Mouse (Mus musculus): ENCODE results near the gene Slc9a3r1. TPM values are rescaled to one million over a fixed set of nuclear protein-coding genes. Genes with fewer than 3 reads are reported as not detected.

Gene Slc9a3r1
- total RNA-seq (2023), result 10 to 100 TPM; 82.4 to 86.6 TPM

DNA sequence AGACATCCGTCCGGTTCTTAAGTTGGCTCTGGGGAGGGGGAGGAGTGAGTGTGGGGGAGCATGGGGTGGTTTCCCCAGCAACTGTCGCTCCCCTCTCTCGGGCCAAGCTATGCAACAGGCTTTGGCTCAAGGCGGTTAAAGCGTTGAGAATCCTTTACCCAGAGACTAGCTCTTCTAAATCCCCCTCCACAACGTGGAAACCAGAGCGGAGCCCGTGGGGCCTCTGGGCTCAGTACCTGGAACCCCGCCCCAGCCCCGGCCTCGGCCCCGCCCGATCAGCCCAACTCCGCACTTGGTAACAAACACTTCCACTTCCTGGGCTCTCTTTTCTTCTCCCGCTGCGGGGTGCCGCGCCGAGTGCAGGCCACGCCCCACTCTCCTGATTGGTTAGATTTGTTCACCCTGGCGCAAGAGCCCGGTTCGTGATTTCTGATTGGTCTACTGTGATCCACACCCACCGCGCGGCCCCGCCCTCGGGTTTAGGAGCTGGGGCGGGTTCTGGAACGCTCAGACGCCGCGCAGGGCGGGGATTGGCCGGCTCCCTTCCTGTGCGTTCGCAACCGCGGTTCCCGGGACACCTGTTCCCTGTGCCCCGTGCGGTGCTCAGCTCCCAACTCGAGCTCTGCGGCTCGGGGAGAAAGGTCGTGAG is at the start of gene Slc9a3r1:
Gene Slc9a3r1, plus strand, starts transcription at position 510 of the 649 bp plus-strand sequence.

DNA sequence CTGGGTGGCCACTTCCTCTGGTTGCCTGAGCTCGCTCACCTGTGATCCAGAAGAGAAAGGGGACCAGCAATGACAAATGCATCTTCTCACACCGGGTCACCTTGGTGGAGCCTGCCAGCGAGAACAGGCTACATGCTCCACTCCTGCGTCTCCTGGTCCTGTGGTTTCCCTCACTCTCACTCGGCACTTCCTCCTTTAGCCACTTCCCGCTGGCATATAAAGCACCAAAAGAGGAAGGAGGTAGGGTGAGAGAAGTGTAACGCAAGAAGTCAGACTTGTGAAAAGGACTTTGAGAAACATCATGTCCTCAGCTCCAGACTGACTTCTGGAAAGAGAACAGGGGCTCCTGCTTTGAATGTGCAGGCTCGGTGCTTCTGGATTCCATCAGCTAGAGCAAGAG is 29.3 kb upstream of the Slc9a3r1 start, which contains the start of gene Cd300lf:
Gene Cd300lf, minus strand, starts transcription at position 193 of the 400 bp plus-strand sequence.

DNA sequence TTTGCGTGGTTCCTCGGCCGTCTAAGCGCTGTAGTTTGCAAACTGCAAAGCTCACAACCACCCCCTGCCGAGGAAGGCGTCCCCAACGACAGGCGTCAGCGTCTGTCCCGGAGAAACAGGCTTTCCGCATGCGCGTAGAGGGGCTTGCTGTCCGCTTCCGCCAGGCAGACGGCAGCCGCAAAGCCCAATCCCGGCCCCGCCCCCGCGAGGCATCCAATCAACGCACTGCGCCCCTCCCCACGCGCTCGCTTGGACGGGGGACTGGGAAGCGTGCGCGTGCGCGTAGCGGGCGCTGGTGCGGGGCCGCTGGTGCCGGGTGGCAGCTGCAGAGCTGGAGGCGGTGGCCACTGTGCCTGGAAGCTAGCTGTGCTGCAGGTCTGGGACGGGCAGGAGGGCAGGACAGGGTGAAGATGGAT is 24.1 kb downstream of the Slc9a3r1 start, which contains the start of gene Tmem104:
Gene Tmem104, plus strand, starts transcription at position 264 of the 416 bp plus-strand sequence.

DNA sequence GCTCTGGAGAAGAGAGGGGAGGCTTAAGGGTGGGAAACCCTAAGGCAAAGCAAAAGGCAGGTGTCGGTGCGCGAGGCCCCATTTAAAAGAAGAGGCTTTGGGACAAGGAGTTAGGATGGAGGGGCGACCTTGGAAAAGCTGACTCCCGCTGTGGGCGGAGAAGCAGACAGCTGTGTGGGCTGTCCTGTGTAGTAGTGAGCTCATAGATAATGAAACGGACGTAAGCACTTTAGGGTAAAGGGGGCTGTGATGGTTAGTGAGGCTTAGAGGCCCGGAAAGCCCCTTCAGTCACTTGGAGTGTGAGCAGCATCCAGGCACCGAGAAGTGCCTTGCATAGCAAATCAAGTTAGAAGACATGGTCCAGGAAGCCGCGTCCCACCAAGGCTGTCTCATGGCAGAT is 24.6 kb downstream of the Slc9a3r1 start, which contains the start of gene Nat9:
Gene Nat9, minus strand, starts transcription at position 167 of the 400 bp plus-strand sequence.

Other genes starting within 250 kb of the Slc9a3r1 start
- gene Cd300lb, start 229.0 kb upstream of the Slc9a3r1 start, total RNA-seq (2023), result 100 to 1,000 TPM in 1 of 2 experiments, 10 to 100 TPM in 1; 96.4 to 113 TPM
- 1 to 10 TPM; 2.6 to 3.0 TPM for gene Cd300c, start 194.2 kb upstream of the Slc9a3r1 start, total RNA-seq (2023)
- 10 to 100 TPM; 70.1 to 76.9 TPM for gene Cd300ld, start 173.4 kb upstream of the Slc9a3r1 start, total RNA-seq (2023)
- gene Cd300c2, start 161.5 kb upstream of the Slc9a3r1 start, total RNA-seq (2023), result 100 to 1,000 TPM; 272 to 297 TPM
- under 1 TPM in 1 of 2 experiments, not detected in 1; 0.91 TPM for gene Cd300ld2, start 147.1 kb upstream of the Slc9a3r1 start, total RNA-seq (2023)
- gene Cd300ld4, start 136.3 kb upstream of the Slc9a3r1 start, total RNA-seq (2023), result 1 to 10 TPM; 1.1 to 1.7 TPM
- gene Cd300ld5, start 125.6 kb upstream of the Slc9a3r1 start, total RNA-seq (2023), result 100 to 1,000 TPM; 259 to 275 TPM
- 100 to 1,000 TPM; 153 to 264 TPM for gene Cd300ld3, start 114.9 kb upstream of the Slc9a3r1 start, total RNA-seq (2023)
- 100 to 1,000 TPM; 126 to 137 TPM for gene Cd300e, start 101.2 kb upstream of the Slc9a3r1 start, total RNA-seq (2023)
- 1 to 10 TPM; 1.5 to 1.6 TPM for gene Rab37, start 71.9 kb upstream of the Slc9a3r1 start, total RNA-seq (2023)
- gene Cd300lf, start 29.3 kb upstream of the Slc9a3r1 start, total RNA-seq (2023), result 10 to 100 TPM; 28.8 to 29.9 TPM
- 10 to 100 TPM; 59.0 to 72.0 TPM for gene Tmem104, start 24.1 kb downstream of the Slc9a3r1 start, total RNA-seq (2023)
- gene Nat9, start 24.5 kb downstream of the Slc9a3r1 start, total RNA-seq (2023), result 10 to 100 TPM; 16.3 to 18.5 TPM
- gene Grin2c, start 103.9 kb downstream of the Slc9a3r1 start, total RNA-seq (2023), result not detected
- 10 to 100 TPM; 10.6 to 12.1 TPM for gene Fdxr, start 113.7 kb downstream of the Slc9a3r1 start, total RNA-seq (2023)
- 1 to 10 TPM; 1.2 to 1.4 TPM for gene Fads6, start 134.3 kb downstream of the Slc9a3r1 start, total RNA-seq (2023)
- gene Otop2, start 143.8 kb downstream of the Slc9a3r1 start, total RNA-seq (2023), result not detected
- gene Ush1g, start 158.7 kb downstream of the Slc9a3r1 start, total RNA-seq (2023), result not detected
- gene Otop3, start 171.4 kb downstream of the Slc9a3r1 start, total RNA-seq (2023), result not detected
- under 1 TPM; 0.45 to 0.73 TPM for gene Hid1, start 204.4 kb downstream of the Slc9a3r1 start, total RNA-seq (2023)
- gene Cdr2l, start 218.6 kb downstream of the Slc9a3r1 start, total RNA-seq (2023), result under 1 TPM; 0.21 to 0.36 TPM
- 10 to 100 TPM; 51.8 to 56.5 TPM for gene Mrpl58, start 240.4 kb downstream of the Slc9a3r1 start, total RNA-seq (2023)